Mouse (Mus musculus) heart, embryonic 14.5 days (tissue): Measurements from ENCODE around the gene Gm42517. TPM values are rescaled to one million over a fixed set of nuclear protein-coding genes. Genes with fewer than 3 reads are reported as not detected.

ENCODE experiments used
- ATAC-seq: fragments of 200-750 bp; cut with Nextera tagmentation; 2 replicates; pipeline ENCODE4 v1.8.0; 2017; ENCODE audit warnings: low read depth, moderate TSS enrichment; ENCODE audit not compliant: insufficient number of reproducible peaks, insufficient read depth, low FRiP score
- H3K27ac ChIP-seq, 2 experiments: fragments of 200-500 bp in 1 of 2; fragments of 300-500 bp in 1 of 2; sonication (generic) in 1 of 2; replicated peaks in 1 of 2; 2 replicates each; pipeline ENCODE4 v1.5.1; 2012 to 2014; ENCODE audit warnings: low read depth in 2 of 2, low read length in 2 of 2, control low read depth in 1 of 2, mild to moderate bottlenecking in 1 of 2, mixed read lengths in 1 of 2; ENCODE audit not compliant: control insufficient read depth in 1 of 2, insufficient read depth in 1 of 2
- H3K27me3 ChIP-seq: fragments of 300-500 bp; sonication (generic); 2 replicates; pipeline ENCODE4 v1.6.1; 2014; ENCODE audit warnings: mild to moderate bottlenecking, low read length, control low read depth; ENCODE audit not compliant: control insufficient read depth, insufficient read depth
- H3K36me3 ChIP-seq: fragments of 300-500 bp; sonication (generic); 2 replicates; pipeline ENCODE4 v1.6.1; 2014; ENCODE audit warnings: mild to moderate bottlenecking, control low read depth, low read length, mixed read lengths; ENCODE audit not compliant: control insufficient read depth, insufficient read depth
- H3K4me1 ChIP-seq, 2 experiments: fragments of 200-500 bp in 1 of 2; fragments of 300-500 bp in 1 of 2; sonication (generic) in 1 of 2; 2 replicates each; pipeline ENCODE4 v1.6.1; 2012 to 2014; ENCODE audit warnings: low read length in 2 of 2, control low read depth in 1 of 2, mixed read lengths in 1 of 2; ENCODE audit not compliant: control insufficient read depth in 2 of 2, insufficient read depth in 2 of 2
- H3K4me2 ChIP-seq: fragments of 300-500 bp; sonication (generic); 2 replicates; pipeline ENCODE4 v1.6.1; 2014; ENCODE audit warnings: mild to moderate bottlenecking, low read length
- H3K4me3 ChIP-seq, 2 experiments: fragments of 200-500 bp in 1 of 2; fragments of 300-500 bp in 1 of 2; sonication (generic) in 1 of 2; 2 replicates each; pipeline ENCODE4 v1.5.1; 2012 to 2014; ENCODE audit warnings: low read length in 2 of 2, mild to moderate bottlenecking in 2 of 2, control low read depth in 1 of 2, low read depth in 1 of 2, moderate library complexity in 1 of 2; ENCODE audit not compliant: control insufficient read depth in 1 of 2, insufficient read depth in 1 of 2
- H3K9ac ChIP-seq: fragments of 300-500 bp; sonication (generic); 2 replicates; pipeline ENCODE4 v1.6.1; 2014; ENCODE audit warnings: mild to moderate bottlenecking, low read length
- H3K9me3 ChIP-seq: fragments of 300-500 bp; sonication (generic); 2 replicates; pipeline ENCODE4 v1.6.1; 2016; ENCODE audit warnings: low read length, control low read depth; ENCODE audit not compliant: control insufficient read depth
- WGBS: fragments of 180-500 bp; shearing (Covaris S2); extraction: QIAGEN DNeasy Blood & Tissue Kit; methylation state at CpG from one replicate; pipeline ENCODE4 v1.1.7; 2014; 5-methylcytosine and 5-hydroxymethylcytosine counted together
- polyA plus RNA-seq: library from polyadenylated mRNA; unstranded; fragments of >200 nt; fragmentation: Nextera tagmentation; extraction: Ambion mirVana; gene quantifications from 2 replicates; pipeline ENCODE4 v1.2.1, GENCODE M21; 2014

The Gm42517 gene
- polyA plus RNA-seq, 1 experiment from 2014 or later, result 0.11 TPM

GRCm38 (mm10) chr5:108385632-108386031, 17.9 kb upstream of the Gm42517 start:
- Histone ChIP-seq H3K36me3 (no peaks in the 10 kb centered on the region), H3K27me3 (no peaks in the 10 kb centered on the region; the same call in 1 of the 2 replicates), H3K9me3 (0 out of 2 replicates have a peak, but pooled peaks cover 6% of the 10 kb centered on the region), H3K4me2 (no peak overlapping the region), H3K27ac (no peak overlapping the region), H3K4me1 (no peaks in the 10 kb centered on the region), H3K9ac (no peak overlapping the region), H3K4me3 (no peak overlapping the region)
- no peak for ATAC-seq
- WGBS, result 70% methylated on average over 2 of the region's 2 CpGs

- H3K27me3 ChIP-seq, result peaks cover 13% of the 10 kb centered on the region
- H3K4me3 ChIP-seq, result no peak overlapping the region
- 0 out of 2 replicates have a peak, but pooled peaks cover 6% of the 10 kb centered on the region for H3K9me3 ChIP-seq
- no peak overlapping the region for H3K4me2 ChIP-seq
- no peak for ATAC-seq
- no peak overlapping the region for H3K27ac ChIP-seq
- H3K36me3 ChIP-seq, result no peaks in the 10 kb centered on the region
- WGBS, result 58% methylated on average over 4 of the region's 4 CpGs
- H3K9ac ChIP-seq, result no peak overlapping the region
- H3K4me1 ChIP-seq, result no peaks in the 10 kb centered on the region
Measured at GRCm38 (mm10) chr5:108378346-108378745, 10.6 kb upstream of the Gm42517 start.

GRCm38 (mm10) chr5:108376059-108376458, 8.3 kb upstream of the Gm42517 start:
- ATAC-seq, result no peak
- no peak overlapping the region for H3K27ac ChIP-seq
- 54% methylated on average over 1 of the region's 1 CpGs for WGBS

GRCm38 (mm10) chr5:108374079-108374478, 6.4 kb upstream of the Gm42517 start:
- ATAC-seq, result no peak
- H3K27me3 ChIP-seq, result peaks cover 46% of the 10 kb centered on the region

More at GRCm38 (mm10) chr5:108376059-108376458, 8.3 kb upstream of the Gm42517 start:
- Histone ChIP-seq H3K4me3 (no peak overlapping the region), H3K9me3 (no peaks in the 10 kb centered on the region), H3K27me3 (peaks cover 27% of the 10 kb centered on the region), H3K9ac (no peak overlapping the region), H3K4me1 (no peaks in the 10 kb centered on the region), H3K4me2 (no peak overlapping the region), H3K36me3 (no peaks in the 10 kb centered on the region)

GRCm38 (mm10) chr5:108369964-108370363, 2.2 kb upstream of the Gm42517 start:
- 4% methylated on average over 6 of the region's 6 CpGs for WGBS
- H3K27me3 ChIP-seq, result peaks cover 83% of the 10 kb centered on the region
- H3K4me2 ChIP-seq, result no peak overlapping the region
- no peak for ATAC-seq
- H3K9ac ChIP-seq, result no peak overlapping the region
- no peak overlapping the region for H3K4me3 ChIP-seq
- H3K4me1 ChIP-seq, result peaks cover 0 to 17% of the 10 kb centered on the region in 2 experiments; a peak in 3 of 4 replicates
- H3K36me3 ChIP-seq, result no peaks in the 10 kb centered on the region
- no peak overlapping the region for H3K27ac ChIP-seq
- H3K9me3 ChIP-seq, result no peaks in the 10 kb centered on the region

More at GRCm38 (mm10) chr5:108374079-108374478, 6.4 kb upstream of the Gm42517 start:
- WGBS, result 69% methylated on average over 5 of the region's 5 CpGs
- Histone ChIP-seq H3K4me3 (no peak overlapping the region), H3K4me2 (no peak overlapping the region), H3K36me3 (no peaks in the 10 kb centered on the region), H3K9me3 (no peaks in the 10 kb centered on the region), H3K4me1 (peaks cover 0 to 2% of the 10 kb centered on the region in 2 experiments; a peak in 2 of 4 replicates), H3K9ac (no peak overlapping the region), H3K27ac (no peak overlapping the region)

GRCm38 (mm10) chr5:108368851-108369621, 1.3 kb upstream of the Gm42517 start:
- WGBS, result under 1% methylated on average over 49 of the region's 49 CpGs
- H3K9me3 ChIP-seq, result no peaks in the 10 kb centered on the region

GRCm38 (mm10) chr5:108368446-108368845, 724 bp upstream of the Gm42517 start:
- H3K4me1 ChIP-seq, result peaks cover 0 to 17% of the 10 kb centered on the region in 2 experiments; a peak in 3 of 4 replicates
- no peaks in the 10 kb centered on the region for H3K36me3 ChIP-seq
- H3K9ac ChIP-seq, result no peak overlapping the region
- peak overlapping the region; percentile 43 to 47 for H3K4me3 ChIP-seq
- no peak overlapping the region for H3K27ac ChIP-seq
- H3K9me3 ChIP-seq, result no peaks in the 10 kb centered on the region
- peaks cover 90% of the 10 kb centered on the region for H3K27me3 ChIP-seq
- WGBS, result 12% methylated on average over 6 of the region's 6 CpGs
- H3K4me2 ChIP-seq, result peak overlapping the region; percentile 80
- ATAC-seq, result no peak

More at GRCm38 (mm10) chr5:108368851-108369621, 1.3 kb upstream of the Gm42517 start:
- Histone ChIP-seq H3K9ac (0 out of 2 replicates have a peak overlapping the region, but pooled peaks have one; percentile 39), H3K4me3 (peak overlapping the region; percentile 43 to 47), H3K36me3 (no peaks in the 10 kb centered on the region), H3K4me2 (peak overlapping the region; percentile 80), H3K27me3 (peaks cover 89% of the 10 kb centered on the region), H3K4me1 (peaks cover 0 to 17% of the 10 kb centered on the region in 2 experiments; a peak in 3 of 4 replicates), H3K27ac (no peak overlapping the region)
- no peak for ATAC-seq
